Mouse (Mus musculus) lung, embryonic 16.5 days (tissue): ENCODE results near the gene Pdilt. TPM values are rescaled to one million over a fixed set of nuclear protein-coding genes. Genes with fewer than 3 reads are reported as not detected.
"Not testable (repeated sequence)": the region's sequence is repeated elsewhere in the genome, so short reads cannot be mapped to it uniquely, and the experiment has no call there.

ENCODE experiments used
- ATAC-seq: fragments of 200-750 bp; cut with Nextera tagmentation; 2 replicates; pipeline ENCODE4 v1.8.0; 2017; ENCODE audit warnings: low read depth, mild to moderate bottlenecking, moderate library complexity
- H3K27ac ChIP-seq: fragments of 300-500 bp; sonication (generic); 2 replicates; pipeline ENCODE4 v1.5.1; 2014; ENCODE audit warnings: mild to moderate bottlenecking, control low read depth, low read length
- H3K27me3 ChIP-seq: fragments of 300-500 bp; sonication (generic); 2 replicates; pipeline ENCODE4 v1.6.1; 2014; ENCODE audit warnings: low read depth, low read length, mixed read lengths; ENCODE audit not compliant: control insufficient read depth, insufficient read depth
- H3K36me3 ChIP-seq: fragments of 300-500 bp; sonication (generic); 2 replicates; pipeline ENCODE4 v1.6.1; 2014; ENCODE audit warnings: low read length; ENCODE audit not compliant: control insufficient read depth, insufficient read depth
- H3K4me1 ChIP-seq: fragments of 300-500 bp; sonication (generic); replicated peaks from 2 replicates; pipeline ENCODE4 v1.6.1; 2014; ENCODE audit warnings: low read length, mixed read lengths; ENCODE audit not compliant: control insufficient read depth, insufficient read depth
- H3K4me2 ChIP-seq: fragments of 300-500 bp; sonication (generic); 2 replicates; pipeline ENCODE4 v1.6.1; 2014; ENCODE audit warnings: low read depth, low read length, control low read depth
- H3K4me3 ChIP-seq: fragments of 300-500 bp; sonication (generic); 2 replicates; pipeline ENCODE4 v1.5.1; 2014; ENCODE audit warnings: mild to moderate bottlenecking, low read length, control low read depth
- H3K9ac ChIP-seq: fragments of 300-500 bp; sonication (generic); 2 replicates; pipeline ENCODE4 v1.6.1; 2014; ENCODE audit warnings: low read length, control low read depth
- H3K9me3 ChIP-seq: fragments of 300-500 bp; sonication (generic); 2 replicates; pipeline ENCODE4 v1.6.1; 2016; ENCODE audit warnings: low read length; ENCODE audit not compliant: control insufficient read depth
- WGBS: fragments of 180-500 bp; shearing (Covaris S2); extraction: QIAGEN DNeasy Blood & Tissue Kit; methylation state at CpG from one replicate; pipeline ENCODE4 v1.1.7; 2014; 5-methylcytosine and 5-hydroxymethylcytosine counted together
- polyA plus RNA-seq: library from polyadenylated mRNA; unstranded; fragments of >200 nt; fragmentation: Nextera tagmentation; extraction: Ambion mirVana; gene quantifications from 2 replicates; pipeline ENCODE4 v1.2.1, GENCODE M21; 2015

Gene Pdilt
- not detected in 2 replicates for polyA plus RNA-seq

DNA sequence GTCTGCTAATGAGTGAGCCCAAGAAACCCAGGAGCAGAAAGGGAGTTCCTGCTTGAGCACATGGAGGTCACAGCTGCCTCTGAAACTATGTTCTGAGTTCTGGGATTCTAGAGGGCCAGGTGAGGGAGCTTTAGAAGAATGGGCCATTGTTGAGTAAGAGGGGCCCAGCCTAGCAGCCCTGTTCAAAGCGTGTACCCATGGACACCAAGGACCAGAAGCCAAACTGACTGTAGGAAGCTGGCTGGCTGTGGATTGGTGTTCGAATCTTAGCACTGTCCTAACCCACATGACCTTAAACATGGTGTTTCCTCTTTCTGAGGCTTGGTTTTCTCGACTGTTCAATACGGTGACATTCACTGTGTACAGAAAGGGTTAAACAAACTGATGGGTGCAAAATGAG is at the start of gene Pdilt:
Gene Pdilt (minus strand): TSS at position 101 of the 400 bp plus-strand sequence.
- Histone ChIP-seq H3K4me2 (no peak within 1 kb of the TSS), H3K9me3 (no peaks in the 10 kb centered on the region), H3K4me1 (no peaks in the 10 kb centered on the region), H3K9ac (no peak within 1 kb of the TSS), H3K27ac (no peak within 1 kb of the TSS), H3K27me3 (no peaks in the 10 kb centered on the region), H3K36me3 (no peaks in the 10 kb centered on the region), H3K4me3 (no peak within 1 kb of the TSS)
- ATAC-seq, result no peak
- 54% methylated on average over 4 of the region's 4 CpGs for WGBS

DNA sequence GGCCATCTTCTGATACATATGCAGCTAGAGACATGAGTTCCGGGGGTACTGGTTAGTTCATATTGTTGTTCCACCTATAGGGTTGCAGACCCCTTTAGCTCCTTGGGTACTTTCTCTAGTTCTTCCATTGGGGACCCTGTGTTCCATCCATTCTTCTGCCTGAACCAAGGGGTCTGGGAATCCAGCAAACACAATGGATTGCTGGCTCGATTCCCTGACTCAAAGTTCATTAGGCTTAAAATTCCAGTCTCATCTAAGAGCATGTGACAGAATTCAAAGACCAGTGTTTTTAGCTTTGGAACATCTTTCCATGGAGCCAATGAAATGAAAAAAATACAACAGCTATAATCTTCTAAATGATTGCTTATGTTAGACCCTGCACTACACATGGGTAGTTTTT is 39.2 kb upstream of the Pdilt start:
- not testable (repeated sequence) for H3K4me2 ChIP-seq, H3K27ac ChIP-seq, H3K27me3 ChIP-seq, H3K9ac ChIP-seq, H3K4me1 ChIP-seq, H3K36me3 ChIP-seq, H3K4me3 ChIP-seq, H3K9me3 ChIP-seq, ATAC-seq
- 75% methylated on average over 2 of the region's 2 CpGs for WGBS

DNA sequence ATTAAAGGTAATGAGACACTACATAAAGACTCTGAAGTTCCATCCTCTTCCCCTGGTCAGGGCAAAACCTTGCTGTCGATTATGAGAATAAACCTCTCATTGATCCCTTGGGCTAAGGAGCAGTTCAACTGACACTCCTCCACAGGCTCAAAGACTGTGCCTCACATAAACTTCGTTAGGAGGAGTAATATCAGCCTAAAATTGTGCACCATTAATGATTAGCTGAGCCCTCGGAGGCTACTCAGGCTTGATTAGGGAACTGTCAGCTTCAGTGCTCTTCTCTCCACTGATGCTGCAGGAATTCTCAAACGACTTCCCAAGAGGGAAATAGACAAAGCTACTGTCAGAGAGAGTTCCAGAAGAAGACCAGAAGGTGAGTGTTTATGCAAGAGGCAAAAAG is 38.2 kb upstream of the Pdilt start:
- no peaks in the 10 kb centered on the region for H3K9me3 ChIP-seq
- H3K36me3 ChIP-seq, result no peaks in the 10 kb centered on the region
- no peak overlapping the region for H3K27ac ChIP-seq
- H3K4me3 ChIP-seq, result no peak overlapping the region
- no peak for ATAC-seq
- H3K4me2 ChIP-seq, result no peak overlapping the region
- WGBS, result 49% methylated on average over 4 of the region's 4 CpGs
- no peaks in the 10 kb centered on the region for H3K4me1 ChIP-seq
- H3K27me3 ChIP-seq, result no peaks in the 10 kb centered on the region
- H3K9ac ChIP-seq, result no peak overlapping the region

DNA sequence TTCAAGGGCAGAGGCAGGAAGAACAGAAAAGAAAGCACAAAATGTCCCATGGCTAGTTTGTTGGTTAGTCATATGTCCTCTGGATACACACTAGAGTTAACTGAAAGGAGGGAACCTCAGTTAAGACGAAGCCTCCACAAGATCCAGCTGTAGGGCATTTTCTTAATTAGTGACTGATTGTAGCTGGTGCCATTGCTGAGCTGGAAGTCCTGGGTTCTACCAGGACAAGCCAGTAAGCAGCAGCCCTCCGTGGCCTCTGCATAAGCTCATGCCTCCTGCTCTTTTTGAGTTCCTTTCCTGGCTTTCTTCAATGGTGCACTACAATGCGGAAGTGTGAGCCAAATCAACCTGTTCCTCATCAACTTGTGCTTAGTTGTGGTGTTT is 37.2 kb upstream of the Pdilt start:
- H3K4me1 ChIP-seq, result no peaks in the 10 kb centered on the region
- 76% methylated on average over 3 of the region's 3 CpGs for WGBS
- H3K4me2 ChIP-seq, result no peak overlapping the region
- H3K9ac ChIP-seq, result no peak overlapping the region
- no peaks in the 10 kb centered on the region for H3K27me3 ChIP-seq
- ATAC-seq, result no peak
- no peaks in the 10 kb centered on the region for H3K9me3 ChIP-seq
- H3K36me3 ChIP-seq, result no peaks in the 10 kb centered on the region
- H3K4me3 ChIP-seq, result no peak overlapping the region
- no peak overlapping the region for H3K27ac ChIP-seq

DNA sequence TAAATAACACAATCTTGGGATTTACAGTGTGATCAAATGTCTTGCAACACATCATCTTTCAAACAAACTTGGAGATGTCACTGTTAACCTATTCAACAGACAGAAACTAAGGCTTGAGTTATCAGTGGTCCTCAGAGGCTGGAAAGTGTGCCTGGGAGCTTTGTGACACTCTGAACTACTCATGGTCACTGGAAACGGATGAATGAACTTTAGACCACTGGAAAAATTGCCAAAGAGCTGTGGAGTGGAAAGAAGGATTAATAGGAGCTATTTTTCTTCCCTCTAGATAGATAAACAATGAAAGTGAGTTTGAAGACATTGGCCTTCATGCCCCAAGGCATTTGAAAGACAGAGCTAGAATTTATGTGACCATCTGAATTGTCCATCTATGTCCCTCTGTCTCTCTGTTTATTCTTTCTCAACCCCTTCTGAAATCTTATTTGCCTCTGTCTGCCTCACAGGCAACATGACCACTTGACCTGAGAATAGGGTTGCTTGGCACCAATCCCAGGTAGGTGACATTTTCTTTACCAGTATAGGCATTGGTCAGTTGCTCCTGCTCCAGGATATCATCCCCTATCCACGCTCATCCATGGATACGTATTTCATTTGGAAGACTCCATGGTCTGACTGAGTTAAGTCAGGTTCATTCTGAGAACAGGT is 36.6 kb upstream of the Pdilt start:
- H3K27ac ChIP-seq, result no peak overlapping the region
- 70% methylated on average over 3 of the region's 3 CpGs for WGBS

DNA sequence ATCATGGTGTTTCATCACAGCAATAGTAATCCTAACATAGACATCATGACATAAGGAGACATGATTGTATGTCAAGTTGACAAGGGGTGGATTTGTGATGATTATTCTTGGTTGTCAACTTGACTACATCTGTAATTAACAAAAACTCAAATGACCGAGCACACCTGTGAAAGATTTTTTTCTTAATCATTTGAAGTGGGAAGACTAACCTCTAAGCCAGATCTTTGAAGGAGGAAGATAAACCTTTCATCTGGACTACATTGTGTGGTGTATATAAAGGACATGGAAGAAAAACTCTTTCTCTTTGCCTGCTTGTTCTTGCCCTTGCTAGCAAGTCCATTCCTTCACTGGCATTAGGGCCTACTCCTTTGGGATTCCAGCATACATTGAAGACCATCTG is 30.8 kb upstream of the Pdilt start, which contains the start of gene Acsm2:
Gene Acsm2 (plus strand): TSS at position 301 of the 400 bp plus-strand sequence.
- Histone ChIP-seq H3K27ac (no peak within 1 kb of the TSS), H3K4me1 (no peaks in the 10 kb centered on the region), H3K9me3 (no peaks in the 10 kb centered on the region), H3K27me3 (no peaks in the 10 kb centered on the region), H3K36me3 (no peaks in the 10 kb centered on the region), H3K9ac (no peak within 1 kb of the TSS), H3K4me3 (no peak within 1 kb of the TSS), H3K4me2 (no peak within 1 kb of the TSS)
- no peak for ATAC-seq
- WGBS, result 84% methylated on average over 1 of the region's 1 CpGs

More for the DNA sequence above, 36.6 kb upstream of the Pdilt start:
- Histone ChIP-seq H3K4me1 (no peaks in the 10 kb centered on the region), H3K9me3 (no peaks in the 10 kb centered on the region), H3K27me3 (no peaks in the 10 kb centered on the region), H3K9ac (no peak overlapping the region), H3K36me3 (no peaks in the 10 kb centered on the region), H3K4me2 (no peak overlapping the region), H3K4me3 (no peak overlapping the region)
- no peak for ATAC-seq

DNA sequence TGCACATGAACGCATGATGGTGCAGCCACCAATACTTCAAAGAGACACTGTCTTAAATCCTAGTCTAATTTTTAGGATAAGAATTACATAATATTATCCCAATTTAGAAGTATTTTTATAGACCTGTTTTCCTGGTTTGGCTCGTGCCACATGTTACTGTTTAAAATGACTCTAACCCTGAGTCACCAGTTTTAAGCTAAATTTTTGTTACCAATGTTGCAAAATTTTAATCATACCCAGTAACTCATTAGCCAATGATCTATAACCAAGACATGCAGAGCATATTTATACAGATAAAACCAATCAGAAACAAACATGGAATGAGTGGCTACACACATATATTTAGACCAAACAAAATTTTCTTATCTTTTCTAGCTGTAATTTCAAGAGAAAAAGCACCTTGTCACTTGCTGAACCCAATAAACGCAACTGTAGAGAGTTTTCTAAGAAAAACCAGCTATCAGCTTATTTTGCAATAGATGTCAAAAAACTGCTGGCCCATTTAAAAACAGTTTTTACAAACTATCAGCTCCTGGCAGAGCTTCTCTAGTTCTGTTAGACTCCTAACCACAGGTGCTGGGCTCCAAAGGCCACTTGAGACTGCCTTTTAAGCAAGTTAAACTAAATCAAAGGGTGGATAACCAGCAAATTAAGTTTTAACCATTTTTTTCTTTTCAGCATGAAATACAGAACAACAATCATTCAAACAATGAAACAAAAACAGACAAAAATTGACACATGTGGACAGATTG is 27.4 kb upstream of the Pdilt start:
- Histone ChIP-seq H3K27ac (no peak overlapping the region), H3K36me3 (no peaks in the 10 kb centered on the region), H3K4me3 (no peak overlapping the region), H3K9me3 (no peaks in the 10 kb centered on the region), H3K9ac (no peak overlapping the region), H3K27me3 (no peaks in the 10 kb centered on the region), H3K4me1 (no peaks in the 10 kb centered on the region), H3K4me2 (no peak overlapping the region)
- ATAC-seq, result no peak
- WGBS, result 80% methylated on average over 3 of the region's 3 CpGs

DNA sequence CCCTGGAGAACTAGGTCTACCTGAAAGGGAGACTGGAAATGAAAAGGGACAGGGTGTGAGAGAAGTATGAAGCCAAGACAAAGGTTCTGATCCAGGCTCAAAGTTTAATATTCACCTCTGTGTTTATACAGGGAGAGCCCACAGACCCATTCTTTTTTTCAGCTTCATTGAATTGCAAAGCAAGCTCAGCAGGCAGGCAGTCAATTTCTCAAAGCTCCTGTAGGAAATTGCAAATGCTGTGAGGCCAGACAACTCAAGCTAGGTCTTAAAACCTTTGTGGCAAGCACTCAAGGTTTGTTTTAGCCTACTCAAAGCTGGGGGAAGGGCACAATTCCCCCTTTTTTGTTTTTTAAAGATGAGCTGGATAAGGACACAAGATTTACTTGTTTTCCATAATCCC is 22.3 kb upstream of the Pdilt start:
- no peak overlapping the region for H3K9ac ChIP-seq
- no peaks in the 10 kb centered on the region for H3K36me3 ChIP-seq
- no peaks in the 10 kb centered on the region for H3K9me3 ChIP-seq
- ATAC-seq, result no peak
- no peaks in the 10 kb centered on the region for H3K4me1 ChIP-seq
- H3K4me2 ChIP-seq, result no peak overlapping the region
- no peaks in the 10 kb centered on the region for H3K27me3 ChIP-seq
- no peak overlapping the region for H3K27ac ChIP-seq
- H3K4me3 ChIP-seq, result no peak overlapping the region

DNA sequence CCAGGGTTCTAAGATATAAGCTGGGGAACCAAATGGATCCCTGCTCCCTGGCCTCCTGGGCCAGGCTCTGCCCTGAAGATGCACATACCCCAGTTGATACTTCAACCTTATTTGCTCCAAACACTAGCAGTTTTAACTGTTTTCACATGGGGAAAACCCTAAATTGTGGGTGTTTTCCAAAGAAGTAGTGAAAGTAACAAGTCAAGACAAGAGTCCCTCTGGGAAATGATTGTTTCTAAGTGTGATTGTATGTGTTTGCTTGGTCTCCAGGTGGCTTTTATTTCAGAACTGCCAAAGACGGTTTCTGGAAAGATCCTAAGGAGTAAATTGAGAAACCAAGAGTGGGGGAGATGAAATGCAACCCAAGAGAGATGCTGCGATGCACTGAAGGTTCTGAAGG is 19.2 kb upstream of the Pdilt start:
- H3K9me3 ChIP-seq, result no peaks in the 10 kb centered on the region
- no peaks in the 10 kb centered on the region for H3K27me3 ChIP-seq
- 82% methylated on average over 2 of the region's 2 CpGs for WGBS
- H3K4me3 ChIP-seq, result no peak overlapping the region
- no peak overlapping the region for H3K27ac ChIP-seq
- H3K4me1 ChIP-seq, result no peaks in the 10 kb centered on the region
- no peak for ATAC-seq
- no peak overlapping the region for H3K4me2 ChIP-seq
- H3K36me3 ChIP-seq, result no peaks in the 10 kb centered on the region
- H3K9ac ChIP-seq, result no peak overlapping the region
